Mouse (Mus musculus) gastrocnemius, postnatal 10 days (tissue): ENCODE data around the gene Abcc5. TPM values are rescaled to one million over a fixed set of nuclear protein-coding genes. Genes with fewer than 3 reads are reported as not detected.

ENCODE experiments used
- DNase-seq: peaks from one replicate; pipeline ENCODE4 v3.0.0; 2021; ENCODE audit warnings: mixed read lengths
- total RNA-seq, 2 experiments: library from RNA; stranded (reverse); gene quantifications; 2 replicates each; pipeline ENCODE4 v1.2.3; 2021

Abcc5 gene
- total RNA-seq, 2 experiments from 2014 or later, result 46.2 to 60.9 TPM

DNA sequence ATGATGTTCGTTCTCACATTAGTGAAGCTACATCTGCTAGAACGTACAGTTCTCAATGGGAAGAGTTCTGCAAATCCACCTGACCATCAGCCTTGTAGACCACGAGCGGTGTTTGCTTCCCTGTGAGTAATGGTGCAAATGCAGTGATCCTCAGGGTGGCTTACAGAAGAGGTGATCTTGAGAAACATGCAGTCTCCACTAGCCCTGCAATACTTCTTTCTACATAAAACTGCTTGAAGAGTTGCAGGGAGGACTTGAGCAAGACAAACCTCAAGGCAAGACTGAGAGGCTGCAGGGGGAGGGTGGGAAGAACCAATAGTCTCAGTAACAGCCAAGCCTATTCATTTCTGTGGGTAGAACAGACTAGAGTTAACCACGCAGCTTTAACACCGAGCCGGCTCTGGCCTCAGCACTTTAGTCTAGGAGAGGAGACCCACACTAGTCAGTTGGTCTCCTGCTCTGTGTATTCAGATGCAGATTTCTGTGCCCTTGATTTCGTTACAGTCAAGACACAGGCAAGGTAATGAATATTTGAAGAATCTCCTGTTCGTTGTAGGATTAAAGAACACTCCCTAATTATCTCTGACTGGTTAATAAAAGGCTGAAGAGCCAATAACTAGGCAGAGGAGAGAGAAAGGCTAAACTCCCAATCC, 66.4 kb downstream of the Abcc5 start:
- DNase-seq, result no peak

- no peak for DNase-seq
These were observed 68.4 kb downstream of the Abcc5 start for GRCm38 (mm10) chr16:20357837-20358236.

DNA sequence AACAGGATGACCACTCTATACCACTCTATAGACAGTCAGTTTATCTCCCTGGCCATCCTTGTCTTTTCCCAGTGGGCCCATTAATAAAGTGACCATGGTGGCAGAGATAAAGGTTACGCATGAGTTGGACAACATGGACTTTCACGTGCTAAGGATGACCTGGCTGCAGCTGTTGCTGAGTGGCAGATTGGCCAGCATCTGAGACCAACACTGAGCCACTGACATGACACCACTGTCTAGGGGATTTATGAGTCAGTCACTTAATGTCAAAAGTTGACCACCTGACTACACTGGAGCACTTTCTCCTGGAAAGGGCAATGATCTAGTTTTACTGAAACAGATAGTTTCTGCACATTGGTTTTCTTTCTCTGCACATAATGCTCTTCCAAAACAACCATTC, 71.4 kb downstream of the Abcc5 start:
- no peak for DNase-seq

DNA sequence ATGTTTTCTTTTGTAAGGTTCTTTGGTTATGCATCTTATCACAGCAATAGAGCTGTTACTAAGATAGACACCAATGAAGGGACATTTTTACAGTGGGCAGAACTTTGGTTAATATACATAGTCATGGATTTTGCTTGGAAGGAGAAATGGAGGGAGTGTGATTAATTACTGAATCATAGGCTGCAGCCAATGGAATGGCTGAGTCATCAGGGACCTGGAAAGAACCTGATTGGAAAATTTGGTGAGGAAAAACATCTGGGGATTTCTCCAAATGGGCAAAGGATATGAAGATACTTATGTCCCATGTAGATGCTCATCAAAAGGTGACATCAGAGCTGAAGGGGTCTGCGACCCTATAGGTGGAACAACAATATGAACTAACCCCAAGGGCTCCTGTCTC, 72.2 kb downstream of the Abcc5 start:
- no peak for DNase-seq

DNA sequence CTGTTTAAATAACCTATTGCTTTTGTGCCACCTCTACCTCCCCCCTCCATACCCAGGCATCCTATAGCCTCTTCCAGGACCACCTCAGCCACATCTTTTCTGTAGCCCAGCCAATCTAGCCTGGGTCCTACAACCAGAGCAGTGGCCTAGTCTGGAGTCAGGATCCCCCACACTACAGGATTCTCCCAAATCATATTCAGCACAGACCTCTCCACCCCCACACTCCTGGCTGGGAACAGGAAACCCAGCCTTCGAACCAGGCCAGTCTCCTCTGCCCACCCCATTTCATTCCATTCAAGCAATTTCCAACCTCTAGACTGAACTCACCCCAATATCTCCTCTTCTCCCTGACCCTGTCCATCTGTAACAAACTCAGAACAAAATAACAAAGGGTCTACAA, 80.7 kb downstream of the Abcc5 start:
- DNase-seq, result no peak

DNA sequence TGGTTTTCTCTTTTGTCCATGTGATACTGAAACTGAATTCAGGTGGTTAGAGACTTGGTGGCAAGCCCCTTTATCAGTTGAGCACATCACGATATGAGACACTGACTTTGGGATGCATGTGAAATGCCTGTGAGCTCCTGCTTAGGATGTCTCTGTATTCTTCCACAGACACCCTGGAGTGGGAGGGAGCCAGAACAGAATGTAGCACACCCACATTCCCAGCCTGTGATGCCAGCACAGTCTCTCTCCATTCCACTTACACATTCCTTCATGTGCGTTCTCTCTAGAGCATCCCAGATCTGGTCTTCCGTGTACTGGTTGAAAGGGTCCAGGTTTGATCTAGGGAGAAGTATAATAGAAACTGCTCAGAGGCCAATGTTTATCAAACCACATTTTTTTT, 87.6 kb downstream of the Abcc5 start:
- DNase-seq, result no peak

DNA sequence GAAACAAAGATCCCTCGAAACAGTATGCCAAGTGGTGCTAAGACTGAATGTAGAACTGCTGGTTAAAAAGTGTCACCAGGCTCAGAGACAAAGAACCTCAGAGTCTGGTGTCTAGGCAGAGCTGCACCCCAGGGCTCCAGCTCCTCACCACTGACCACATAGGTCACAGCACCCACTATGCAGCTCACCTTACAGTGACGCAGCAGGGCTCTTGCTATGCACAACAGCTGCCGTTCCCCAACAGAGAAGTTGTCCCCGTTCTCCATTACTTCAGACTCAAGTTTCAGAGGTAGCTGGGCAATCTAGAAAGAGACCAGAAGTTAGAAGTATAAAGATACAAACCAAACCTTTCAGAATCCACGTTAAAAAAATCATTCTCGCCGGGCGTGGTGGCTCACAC, 91.3 kb downstream of the Abcc5 start:
- no peak for DNase-seq

GRCm38 (mm10) chr16:20328306-20328705, 97.9 kb downstream of the Abcc5 start:
- DNase-seq, result no peak

DNA sequence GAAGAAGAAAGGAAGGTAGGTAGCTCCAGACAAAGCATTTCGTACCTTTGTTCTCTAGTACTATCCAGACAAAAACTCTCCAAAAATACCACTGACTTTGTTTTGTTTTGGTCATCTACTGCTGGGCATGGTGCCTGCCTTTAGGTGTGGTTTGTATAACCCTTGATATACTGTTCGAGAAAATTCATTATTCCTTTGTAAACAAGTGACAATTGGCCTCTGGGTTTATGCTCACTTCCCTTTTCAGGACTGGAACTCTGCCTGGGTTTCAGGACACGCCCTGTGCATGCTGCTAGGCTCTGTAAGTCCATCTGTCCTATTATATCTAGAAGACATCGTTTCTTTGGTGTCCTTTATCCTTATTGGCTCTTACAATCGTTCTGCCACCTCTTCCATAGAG, 100.9 kb downstream of the Abcc5 start, which contains the start of gene Cyp2ab1:
Gene Cyp2ab1 (minus strand): TSS at position 119 of the 400 bp plus-strand sequence.
- no peak for DNase-seq

GRCm38 (mm10) chr16:20323907-20324306, 102.3 kb downstream of the Abcc5 start:
- DNase-seq, result no peak

- DNase-seq, result no peak
These were observed 103.9 kb downstream of the Abcc5 start for GRCm38 (mm10) chr16:20322274-20322673.

- no peak for DNase-seq
These were observed 109.4 kb downstream of the Abcc5 start for GRCm38 (mm10) chr16:20316770-20317169.

- DNase-seq, result no peak
These were observed 110.9 kb downstream of the Abcc5 start for GRCm38 (mm10) chr16:20315266-20315665.

DNA sequence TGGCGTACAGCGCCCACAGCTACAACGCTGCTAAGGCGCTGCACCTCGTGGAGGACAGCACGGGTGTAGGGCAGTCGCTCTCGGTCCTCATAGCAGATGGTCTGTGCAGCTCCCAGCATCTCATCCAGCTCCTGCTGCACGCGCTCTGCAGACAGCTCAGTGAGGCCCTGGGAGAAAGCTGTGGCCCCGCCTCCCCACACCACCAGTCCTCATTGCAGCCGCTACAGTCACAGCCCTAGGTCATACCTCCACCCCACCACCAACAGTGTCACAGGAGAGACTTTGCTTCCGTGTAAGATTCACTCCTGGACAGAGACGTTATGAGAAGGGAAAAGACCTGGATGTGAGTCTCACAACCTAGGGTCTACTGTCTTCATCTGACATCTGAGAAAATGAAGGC, 113.9 kb downstream of the Abcc5 start:
- no peak for DNase-seq

- peak; percentile 88 for DNase-seq
These were observed 124.2 kb downstream of the Abcc5 start, which contains the start of gene Parl for GRCm38 (mm10) chr16:20301770-20302649. Gene Parl, minus strand, starts transcription at chr16:20302387.

DNA sequence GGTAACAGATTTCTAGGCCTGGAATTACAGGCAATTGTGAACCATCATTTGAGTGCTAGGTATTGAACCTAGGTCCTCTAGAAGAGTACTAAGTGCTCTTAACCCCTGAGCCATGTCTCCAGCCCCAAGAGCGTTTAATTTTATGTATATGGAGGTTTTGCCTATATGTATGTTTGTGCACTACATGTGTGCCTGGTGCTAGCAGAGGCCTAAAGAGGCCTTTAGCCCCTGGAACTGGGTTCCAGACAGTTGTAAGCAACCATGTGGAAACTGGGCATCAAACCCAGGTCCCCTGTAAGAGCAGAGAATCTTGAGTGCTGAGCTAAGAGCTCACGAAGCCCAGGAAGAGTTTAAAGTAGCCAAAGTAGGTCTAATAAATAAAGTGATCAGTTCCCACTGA, 126.1 kb downstream of the Abcc5 start:
- DNase-seq, result no peak

Other genes with a start within 250 kb of the Abcc5 start
- gene Map6d1, start 185.0 kb downstream of the Abcc5 start, total RNA-seq, result 1 to 10 TPM; 1.3 to 1.8 TPM
- 10 to 100 TPM; 83.2 to 83.4 TPM for gene Parl, start 124.0 kb downstream of the Abcc5 start, total RNA-seq
- gene Cyp2ab1, start 101.0 kb downstream of the Abcc5 start, total RNA-seq, result not detected
- gene Eif2b5, start 72.4 kb upstream of the Abcc5 start, total RNA-seq, result 10 to 100 TPM; 45.1 to 46.1 TPM
- 10 to 100 TPM; 36.3 to 44.4 TPM for gene Dvl3, start 90.6 kb upstream of the Abcc5 start, total RNA-seq
- 100 to 1,000 TPM; 170 to 199 TPM for gene Ap2m1, start 109.1 kb upstream of the Abcc5 start, total RNA-seq
- gene Abcf3, start 122.2 kb upstream of the Abcc5 start, total RNA-seq, result 10 to 100 TPM; 51.8 to 52.5 TPM
- gene Vwa5b2, start 163.1 kb upstream of the Abcc5 start, total RNA-seq, result under 1 TPM; 0.07 to 0.16 TPM
- 1 to 10 TPM; 4.8 to 5.7 TPM for gene Eef1akmt4, start 185.2 kb upstream of the Abcc5 start, total RNA-seq
- gene Gm49333, start 185.2 kb upstream of the Abcc5 start, total RNA-seq, result under 1 TPM; 0.09 to 0.42 TPM
- gene Alg3, start 185.3 kb upstream of the Abcc5 start, total RNA-seq, result 10 to 100 TPM; 10.6 to 11.5 TPM
- gene Camk2n2, start 194.9 kb upstream of the Abcc5 start, total RNA-seq, result 1 to 10 TPM; 2.6 to 3.0 TPM
- gene Ece2, start 203.4 kb upstream of the Abcc5 start, total RNA-seq, result under 1 TPM in 1 of 2 experiments, not detected in 1; 0.63 TPM
- 100 to 1,000 TPM; 175 to 178 TPM for gene Psmd2, start 225.3 kb upstream of the Abcc5 start, total RNA-seq
- 100 to 1,000 TPM; 324 to 334 TPM for gene Eif4g1, start 241.9 kb upstream of the Abcc5 start, total RNA-seq